Mouse (Mus musculus) CH12F3 (cell line): Measurements from ENCODE around the gene Mars2.

ENCODE experiments used
- in situ Hi-C: fragments of 300-500 bp; cut with MboI; formaldehyde crosslinking; loops from 2 replicates; pipeline ENCODE4 v1.14.3; 2020; ENCODE audit warnings: low sequenced_read_pairs

Mars2 gene

GRCm38 (mm10) chr1:55236890-55237642, at the start of gene Mars2:
Mars2 (plus strand) TSS chr1:55237177.
- in situ Hi-C loops: loop anchor here (10.0 kb wide), 1 partner anchor 138 kb away; no protein-coding TSS in a partner anchor

- in situ Hi-C loops: no loop called here
Observed at GRCm38 (mm10) chr1:55192015-55192414, 45.0 kb upstream of the Mars2 start.

DNA sequence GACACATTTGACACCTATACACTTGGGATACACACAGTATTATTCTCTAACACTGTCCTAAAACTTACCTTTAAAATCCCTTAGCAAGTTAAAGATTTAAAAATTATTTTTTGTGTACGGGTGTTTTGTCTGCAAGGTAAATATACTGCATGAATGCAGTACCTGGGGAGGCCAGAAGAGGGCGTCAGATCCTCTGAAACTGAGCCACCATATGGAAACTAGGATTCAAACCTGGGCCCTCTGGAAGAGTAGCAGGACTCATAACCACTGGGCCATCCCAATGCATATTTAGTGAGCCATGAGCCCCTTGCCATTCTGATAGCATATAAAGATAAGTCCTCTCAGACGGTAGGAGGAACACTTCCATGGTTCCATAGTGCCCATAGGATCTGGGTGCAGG, 44.2 kb upstream of the Mars2 start:
- in situ Hi-C loops: no loop called here

- in situ Hi-C loops: no loop called here
Observed at GRCm38 (mm10) chr1:55193316-55193715, 43.7 kb upstream of the Mars2 start.

- in situ Hi-C loops: no loop called here
Observed at GRCm38 (mm10) chr1:55194064-55194915, 42.7 kb upstream of the Mars2 start.

GRCm38 (mm10) chr1:55195021-55195420, 42.0 kb upstream of the Mars2 start:
- in situ Hi-C loops: no loop called here

GRCm38 (mm10) chr1:55196327-55197003, 40.5 kb upstream of the Mars2 start:
- in situ Hi-C loops: no loop called here

GRCm38 (mm10) chr1:55198719-55199118, 38.3 kb upstream of the Mars2 start:
- in situ Hi-C loops: no loop called here

- in situ Hi-C loops: no loop called here
Observed at GRCm38 (mm10) chr1:55201850-55202752, 34.9 kb upstream of the Mars2 start.

DNA sequence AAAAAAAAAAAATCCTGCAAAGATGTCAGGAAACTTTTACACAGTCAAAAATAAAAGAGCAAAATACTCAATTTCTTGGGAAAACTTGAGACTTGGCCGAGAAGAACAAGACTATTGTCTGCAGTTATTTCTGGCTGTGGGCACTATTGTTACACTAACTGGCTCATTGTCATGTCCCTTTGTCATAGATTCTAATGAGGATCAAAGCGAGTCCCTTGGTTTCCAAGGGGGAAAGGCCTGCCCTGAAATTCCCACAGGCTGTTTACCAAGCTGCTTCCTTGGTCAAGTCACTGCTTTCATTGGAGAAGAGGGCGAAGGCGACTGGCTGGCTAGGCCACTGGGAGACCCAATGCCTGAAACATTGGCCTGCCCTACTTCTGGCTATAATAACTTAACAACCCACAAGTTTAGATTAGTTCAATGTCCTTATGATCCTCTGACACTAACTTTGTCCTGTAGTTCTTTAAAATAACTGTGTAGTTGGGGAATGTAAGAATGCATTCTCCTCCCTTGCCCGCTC, 31.1 kb upstream of the Mars2 start:
- in situ Hi-C loops: no loop called here

GRCm38 (mm10) chr1:55207561-55207960, 29.4 kb upstream of the Mars2 start:
- in situ Hi-C loops: no loop called here

DNA sequence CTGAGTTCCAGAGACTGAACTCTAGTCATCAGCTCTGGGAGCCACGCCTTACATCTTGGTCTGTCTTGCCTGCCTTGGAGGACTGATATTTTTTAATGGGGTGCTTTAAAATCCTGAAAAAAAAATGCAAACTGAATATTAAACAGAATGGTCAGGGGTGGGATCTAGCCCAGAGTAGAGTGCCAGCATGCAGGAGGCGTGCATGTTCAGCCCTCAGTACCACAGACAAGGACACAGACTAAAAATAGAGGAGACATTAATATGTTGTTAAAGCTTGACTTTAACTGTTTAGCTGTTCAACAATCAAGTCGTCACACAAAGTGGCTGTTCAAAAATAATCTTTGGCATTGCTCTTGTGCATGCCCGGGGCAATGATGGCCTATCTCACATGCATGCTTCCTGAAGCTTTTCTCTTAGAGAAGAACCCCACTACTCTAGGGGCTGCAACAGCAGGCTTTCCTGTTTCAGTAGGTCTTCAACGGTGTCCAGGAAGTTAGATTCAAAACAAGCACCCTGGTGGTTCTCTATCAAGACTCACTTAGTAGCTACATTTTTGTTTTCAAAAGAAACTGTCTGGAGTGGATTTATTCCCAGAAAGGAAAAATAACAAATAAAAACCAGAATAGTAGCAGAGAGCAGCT, 28.4 kb upstream of the Mars2 start:
- in situ Hi-C loops: no loop called here

DNA sequence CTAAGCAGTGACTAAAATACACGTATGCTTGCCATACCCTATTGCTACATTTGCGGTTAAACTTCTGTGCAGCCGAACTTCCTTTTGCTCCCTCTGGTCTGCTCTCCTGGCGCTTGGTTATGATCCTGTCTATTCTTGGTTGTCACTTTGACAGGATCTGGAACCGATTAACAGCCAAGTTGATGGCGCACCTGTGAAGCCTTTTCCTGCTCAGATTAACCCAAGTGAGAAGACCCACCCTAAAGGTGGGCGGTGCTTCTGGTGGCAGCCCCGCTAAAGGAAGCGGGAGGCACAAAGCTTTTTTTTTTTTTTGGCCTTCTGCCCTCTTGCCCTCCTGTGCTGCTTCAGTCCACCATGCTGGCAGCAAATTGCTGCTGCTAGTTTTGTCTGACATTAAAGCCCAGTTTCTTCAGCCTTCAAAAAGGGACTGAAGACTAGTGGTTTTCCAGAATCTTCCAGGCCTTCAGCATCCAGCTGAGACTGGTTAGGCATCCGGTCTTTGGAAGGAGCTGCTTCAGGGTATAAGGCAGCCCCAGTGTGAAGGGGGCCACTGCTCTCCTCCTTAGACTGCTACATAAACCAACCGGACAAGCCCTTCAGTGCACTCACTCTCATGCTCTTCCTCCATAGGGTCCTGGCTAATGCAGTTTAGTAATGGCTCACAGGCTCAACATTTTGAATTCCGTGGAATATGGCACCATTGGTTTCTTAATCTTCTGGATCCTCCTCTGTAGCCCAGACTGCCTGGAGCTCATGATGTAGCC, 26.6 kb upstream of the Mars2 start:
- in situ Hi-C loops: no loop called here

DNA sequence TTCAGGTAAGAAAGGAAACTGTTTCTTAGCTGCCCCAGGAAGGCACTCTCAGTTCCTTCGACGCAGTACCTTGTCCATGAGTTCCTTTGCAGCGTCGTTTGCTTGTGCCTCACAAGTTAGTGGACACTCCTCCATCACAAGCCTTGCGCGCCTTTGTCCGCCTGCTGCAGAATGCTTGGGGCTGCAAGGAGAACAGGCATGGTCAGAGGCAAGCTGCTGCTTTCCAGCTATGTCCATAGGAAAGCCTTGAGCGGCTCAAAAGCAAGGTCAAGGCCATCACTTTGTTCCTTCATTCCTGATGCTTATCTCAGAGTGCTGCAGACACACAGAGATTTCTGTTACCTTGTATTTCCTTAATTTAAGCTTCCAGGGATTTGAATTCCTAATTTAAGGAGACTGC, 25.9 kb upstream of the Mars2 start:
- in situ Hi-C loops: no loop called here

- in situ Hi-C loops: no loop called here
Observed at GRCm38 (mm10) chr1:55212771-55213170, 24.2 kb upstream of the Mars2 start.

- in situ Hi-C loops: no loop called here
Observed at GRCm38 (mm10) chr1:55213475-55213874, 23.5 kb upstream of the Mars2 start.

GRCm38 (mm10) chr1:55213936-55214335, 23.0 kb upstream of the Mars2 start:
- in situ Hi-C loops: no loop called here

- in situ Hi-C loops: no loop called here
Observed at GRCm38 (mm10) chr1:55215185-55215813, 21.7 kb upstream of the Mars2 start.

GRCm38 (mm10) chr1:55217191-55217590, 19.8 kb upstream of the Mars2 start:
- in situ Hi-C loops: no loop called here
